Mouse (Mus musculus) liver, adult (tissue): ENCODE data around the gene Pdp2.

Experiments used
- GATA4 ChIP-seq: IDR thresholded peaks from 2 replicates; pipeline ENCODE4 v1.6.1; 2014; ENCODE audit warnings: mild to moderate bottlenecking, low read length; ENCODE audit not compliant: insufficient replicate concordance

The Pdp2 gene

GRCm38 (mm10) chr8:104592566-104592965 is 1.3 kb downstream of the Pdp2 start:
- no peak for TF ChIP-seq GATA4

GRCm38 (mm10) chr8:104593536-104594325 is 2.5 kb downstream of the Pdp2 start:
- no peak for TF ChIP-seq GATA4

GRCm38 (mm10) chr8:104594611-104595362 is 3.5 kb downstream of the Pdp2 start:
- no peak for TF ChIP-seq GATA4

DNA sequence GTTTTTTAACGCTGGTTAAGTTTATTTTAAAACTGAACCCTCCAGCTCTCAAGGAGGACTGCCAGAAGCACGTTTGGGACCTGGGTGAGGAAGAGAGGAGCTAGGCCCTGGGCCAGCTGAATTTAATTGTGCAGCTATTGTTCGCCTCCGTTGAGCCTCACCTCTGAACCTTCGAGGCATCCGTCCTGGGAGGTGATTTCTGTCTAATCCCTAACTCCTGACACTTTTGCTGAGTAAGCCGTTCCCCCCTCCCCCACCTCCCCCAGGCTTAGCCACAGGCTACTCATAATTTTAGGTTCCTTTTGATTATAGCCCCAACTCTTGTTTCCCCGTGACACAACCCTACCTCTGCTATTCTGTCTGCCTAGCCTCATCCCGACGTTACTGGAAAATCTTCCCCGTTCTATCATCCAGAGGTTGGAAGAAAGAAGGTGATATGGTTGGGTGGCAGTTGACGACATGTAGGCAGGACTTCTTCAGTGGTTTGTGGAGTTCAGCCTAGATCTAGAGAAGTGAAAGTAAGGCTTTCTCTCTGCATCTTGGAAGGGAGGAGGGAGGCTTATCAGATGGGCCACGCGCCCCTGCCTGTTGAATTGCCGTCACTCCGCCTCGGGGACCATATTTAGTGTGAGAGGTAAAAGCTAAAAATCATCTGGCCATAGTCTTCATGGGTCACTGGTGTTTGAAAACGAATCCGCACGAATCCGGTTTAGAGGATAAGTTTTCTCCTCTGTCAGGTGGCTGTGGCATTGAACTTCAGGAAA is 4.7 kb downstream of the Pdp2 start:
- TF ChIP-seq GATA4: peak; percentile 62; the same call in 1 of the 2 replicates

GRCm38 (mm10) chr8:104597656-104598055 is 6.4 kb downstream of the Pdp2 start:
- no peak for TF ChIP-seq GATA4

DNA sequence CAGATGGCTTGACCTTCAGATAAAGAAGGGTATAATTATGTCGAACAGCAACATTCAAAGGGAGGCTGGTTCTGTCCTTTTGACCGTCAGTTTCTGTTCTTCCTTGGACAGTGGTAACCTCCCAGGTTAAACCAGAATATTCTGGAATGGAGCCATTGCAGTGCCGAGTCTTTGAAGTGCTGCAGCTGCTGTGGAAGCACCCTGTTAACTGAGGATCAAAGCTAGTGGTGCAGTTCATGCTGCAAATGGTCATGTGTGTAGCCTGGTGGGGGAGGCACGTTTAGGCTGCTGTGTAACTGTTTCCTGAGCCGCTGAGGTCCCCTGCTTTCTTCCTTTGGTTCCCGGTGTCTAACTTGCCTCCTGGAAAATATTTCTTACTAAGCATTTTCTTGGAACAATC is 7.2 kb downstream of the Pdp2 start:
- no peak for TF ChIP-seq GATA4

DNA sequence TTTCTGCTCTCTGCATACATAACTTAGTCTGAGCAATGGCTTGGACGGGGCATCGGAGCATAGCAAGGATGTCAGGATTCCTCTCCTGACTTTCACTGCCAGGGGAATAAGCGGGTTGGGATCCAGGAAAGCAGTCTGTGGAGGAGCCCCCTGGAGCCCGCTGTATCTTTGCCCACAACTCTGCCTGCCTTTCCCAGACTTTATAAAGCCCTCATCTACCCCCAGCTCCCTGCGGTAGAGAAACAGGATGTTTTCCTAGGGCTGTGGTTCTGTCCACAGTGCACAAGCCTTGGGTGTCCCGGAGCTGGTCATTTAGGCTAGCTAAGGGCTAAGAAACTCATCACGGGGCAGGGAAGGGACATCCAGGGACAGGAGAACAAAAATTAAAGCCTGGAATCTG is 10.1 kb downstream of the Pdp2 start:
- TF ChIP-seq GATA4: no peak

DNA sequence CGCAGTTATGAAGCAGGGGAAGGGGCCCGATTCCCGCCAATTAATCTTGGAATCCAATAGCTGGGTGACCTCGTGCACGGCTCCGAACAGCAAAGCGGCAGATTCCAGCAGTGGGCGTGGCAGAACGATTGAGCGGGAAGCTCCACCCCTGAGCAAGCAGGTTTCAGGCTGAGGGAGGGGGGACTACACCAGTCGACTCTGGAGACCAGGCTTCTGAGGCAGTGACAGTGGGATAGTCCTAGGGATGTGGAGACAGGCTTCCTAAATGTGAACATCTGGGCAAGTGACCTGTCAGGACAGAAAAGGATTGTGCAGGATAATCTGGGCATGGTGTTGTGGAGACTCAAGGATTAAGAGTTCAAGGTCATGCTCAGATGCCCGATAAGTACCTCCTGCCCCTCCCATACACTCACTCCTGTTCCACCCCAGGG is 10.7 kb downstream of the Pdp2 start:
- TF ChIP-seq GATA4: no peak

- TF ChIP-seq GATA4: peak; percentile 31; the same call in 1 of the 2 replicates
Observed at GRCm38 (mm10) chr8:104602468-104603244, 11.4 kb downstream of the Pdp2 start.

DNA sequence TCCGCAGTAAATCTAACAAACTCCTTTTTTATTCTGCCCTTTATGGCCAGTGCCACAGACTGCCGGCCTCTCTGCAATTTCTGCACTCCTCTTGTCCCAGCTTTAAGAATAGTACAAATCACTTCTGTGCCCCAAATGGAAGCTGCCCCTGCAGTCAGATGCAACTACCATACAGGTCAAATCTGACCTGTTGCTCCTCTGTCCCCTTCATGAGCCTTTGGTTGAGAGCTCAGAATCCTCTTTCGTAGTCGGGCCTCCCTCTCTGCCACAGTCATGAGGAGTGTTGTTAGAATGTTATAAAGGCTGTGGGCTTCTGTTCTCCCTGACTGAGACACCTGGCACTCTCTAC is 12.0 kb downstream of the Pdp2 start:
- no peak for TF ChIP-seq GATA4

GRCm38 (mm10) chr8:104606329-104606728 is 15.1 kb downstream of the Pdp2 start:
- no peak for TF ChIP-seq GATA4

DNA sequence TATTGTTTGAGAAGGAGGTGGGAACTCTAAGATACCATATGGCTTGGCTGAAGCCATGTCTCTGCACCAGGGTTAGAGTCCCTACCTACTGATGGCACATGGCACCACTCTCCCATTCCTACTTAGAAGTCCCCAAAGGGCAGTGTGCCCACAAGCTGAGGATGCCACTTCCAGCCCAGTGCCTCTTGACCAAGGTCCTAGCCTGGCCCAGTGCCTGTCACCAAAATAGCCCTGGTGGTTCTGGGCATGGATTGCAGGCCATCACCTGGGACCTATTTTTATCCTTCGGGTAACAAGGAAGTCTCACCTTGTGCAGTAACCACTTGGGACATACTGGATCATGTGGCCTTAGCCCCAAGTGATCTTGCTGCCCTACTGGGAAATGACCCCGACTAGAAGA is 16.7 kb downstream of the Pdp2 start:
- TF ChIP-seq GATA4: no peak

DNA sequence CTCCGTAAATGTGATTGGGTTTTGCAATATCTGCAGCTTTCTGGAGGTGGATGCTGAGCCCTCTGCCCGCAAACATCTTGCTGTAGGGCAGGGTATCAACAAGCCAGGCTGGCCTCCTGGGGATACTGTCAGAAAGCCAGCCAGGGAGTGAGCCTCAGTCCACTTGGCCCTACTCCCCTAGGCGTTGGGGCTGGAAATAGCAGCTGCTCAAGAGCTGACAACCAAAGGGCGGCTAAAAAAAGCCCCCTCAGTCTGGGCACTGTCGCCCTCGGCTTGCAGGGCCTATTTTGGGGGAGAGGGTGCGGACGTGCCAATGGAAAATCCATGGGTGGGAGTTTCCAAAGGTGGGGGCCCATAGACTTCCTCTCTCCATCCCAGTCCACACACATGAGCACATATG is 18.0 kb downstream of the Pdp2 start:
- TF ChIP-seq GATA4: no peak

DNA sequence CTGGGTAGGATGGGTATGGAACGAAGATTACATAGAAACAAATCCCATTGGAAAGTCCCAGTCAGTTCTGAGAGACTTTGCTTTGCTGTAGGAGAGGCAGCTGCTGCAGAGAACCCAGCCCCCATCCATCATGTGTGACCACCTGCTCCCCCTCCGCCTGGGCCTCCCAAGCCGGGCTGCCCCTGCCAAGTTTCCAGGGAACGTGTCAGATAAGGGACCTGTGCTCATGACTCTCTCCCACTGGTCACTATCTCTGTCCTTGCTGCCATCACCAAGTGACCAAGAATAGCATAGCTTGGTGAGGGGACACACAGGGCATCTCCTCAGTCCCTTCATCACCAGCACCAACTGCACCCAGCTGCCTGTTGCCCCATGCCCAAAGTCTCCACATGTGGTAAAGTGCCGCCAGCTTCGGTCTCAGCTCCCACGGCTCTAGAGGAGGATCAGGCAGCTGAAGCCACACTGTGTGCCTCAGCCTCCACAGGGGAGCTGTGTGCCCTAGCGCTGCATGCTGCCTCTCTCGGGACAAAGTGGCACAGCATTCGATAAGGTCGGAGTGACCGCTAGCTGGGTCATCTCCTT is 19.0 kb downstream of the Pdp2 start:
- no peak for TF ChIP-seq GATA4

- TF ChIP-seq GATA4: no peak
Observed at GRCm38 (mm10) chr8:104611613-104612012, 20.4 kb downstream of the Pdp2 start.
